Mouse (Mus musculus): ENCODE results near the gene Phf1. TPM values are rescaled to one million over a fixed set of nuclear protein-coding genes. Genes with fewer than 3 reads are reported as not detected.
A peak's percentile ranks its signal among the peaks of the same experiment; 100 is the strongest.

Gene Phf1
- polyA plus RNA-seq, 1 experiment = 10.9 TPM

DNA sequence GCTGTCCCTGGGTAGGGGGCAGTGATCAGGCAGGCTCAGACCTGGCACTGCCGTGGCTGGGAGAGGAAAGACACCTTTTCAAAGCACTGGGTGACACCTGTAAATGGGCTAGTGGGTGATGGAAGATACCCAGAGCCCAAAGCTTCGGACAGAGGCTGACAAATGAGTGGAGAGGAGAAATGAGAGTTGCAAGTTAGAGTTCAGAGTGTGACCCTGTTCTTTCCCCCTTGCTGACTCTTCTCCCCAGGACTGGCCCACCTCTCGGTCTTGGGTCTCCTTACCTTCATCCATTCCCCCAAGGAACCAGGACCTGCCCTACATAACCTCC is 7.1 kb downstream of the Phf1 start:
- peaks cover 6% of the 10 kb centered on the region; the same call in 1 of the 2 replicates for H3K4me1 ChIP-seq (ENCODE audit: control insufficient read depth, insufficient read depth, low read length)
- TF ChIP-seq CTCF (IDR thresholded peaks at IDR 0.05; ENCODE audit: borderline replicate concordance, insufficient read depth, low read length) = no peak
- H3K4me3 ChIP-seq (ENCODE audit: insufficient read depth, low read length) = peak overlapping the region; percentile 34
- peak overlapping the region; percentile 85 for H3K27ac ChIP-seq (ENCODE audit: insufficient read depth, low read length)

DNA sequence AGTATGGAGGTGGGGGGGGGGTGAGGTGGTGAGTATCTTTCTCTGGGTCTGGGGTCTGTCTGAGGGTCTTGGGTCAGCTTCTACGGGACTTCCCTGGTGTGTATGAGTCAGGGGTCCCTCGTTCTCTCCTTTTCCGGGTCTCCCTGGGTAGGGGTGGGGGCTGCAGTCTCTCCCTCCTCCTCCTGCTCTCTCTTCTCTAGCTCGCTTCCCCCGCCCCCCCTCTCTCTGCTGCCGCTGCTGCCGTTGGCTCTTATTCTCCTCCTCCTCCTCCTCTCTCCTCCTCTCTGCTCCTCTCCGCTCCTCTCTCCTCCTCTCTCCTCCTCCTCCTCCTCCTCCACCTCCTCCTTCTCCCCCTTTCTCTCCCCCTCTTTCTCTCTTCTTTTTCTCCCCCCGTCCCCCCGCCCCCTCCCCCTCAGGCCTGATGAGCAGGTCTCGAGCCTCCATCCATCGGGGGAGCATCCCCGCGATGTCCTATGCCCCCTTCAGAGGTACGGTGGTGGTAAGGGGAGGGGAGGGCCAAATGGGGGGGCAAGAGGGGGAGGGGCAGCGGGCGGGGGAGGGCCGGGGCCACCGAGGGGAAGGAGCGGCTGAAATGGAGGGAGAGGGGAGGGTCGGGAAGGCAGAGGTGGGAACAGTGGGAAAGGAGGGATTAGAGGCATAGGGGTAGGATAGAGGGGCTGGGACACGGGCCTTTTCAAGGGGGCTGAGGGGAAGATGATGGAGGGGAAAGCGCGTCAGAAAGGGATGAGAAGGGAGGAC is 8.4 kb downstream of the Phf1 start, which contains the start of gene Syngap1:
Syngap1 (plus strand) TSS at position 223 of the 759 bp plus-strand sequence.
- TF ChIP-seq CTCF (IDR thresholded peaks at IDR 0.05; ENCODE audit: borderline replicate concordance, insufficient read depth, low read length) (no peak), POLR2A (IDR thresholded peaks at IDR 0.05; ENCODE audit: low read depth, low read length) (peak; percentile 49; the same call in 1 of the 2 replicates)
- H3K4me3 ChIP-seq (ENCODE audit: insufficient read depth, low read length) = peak within 1 kb of the TSS; percentile 51
- H3K4me1 ChIP-seq (ENCODE audit: control insufficient read depth, insufficient read depth, low read length) = peaks cover 6% of the 10 kb centered on the region; the same call in 1 of the 2 replicates
- H3K27ac ChIP-seq (ENCODE audit: insufficient read depth, low read length) = peak within 1 kb of the TSS; percentile 85

DNA sequence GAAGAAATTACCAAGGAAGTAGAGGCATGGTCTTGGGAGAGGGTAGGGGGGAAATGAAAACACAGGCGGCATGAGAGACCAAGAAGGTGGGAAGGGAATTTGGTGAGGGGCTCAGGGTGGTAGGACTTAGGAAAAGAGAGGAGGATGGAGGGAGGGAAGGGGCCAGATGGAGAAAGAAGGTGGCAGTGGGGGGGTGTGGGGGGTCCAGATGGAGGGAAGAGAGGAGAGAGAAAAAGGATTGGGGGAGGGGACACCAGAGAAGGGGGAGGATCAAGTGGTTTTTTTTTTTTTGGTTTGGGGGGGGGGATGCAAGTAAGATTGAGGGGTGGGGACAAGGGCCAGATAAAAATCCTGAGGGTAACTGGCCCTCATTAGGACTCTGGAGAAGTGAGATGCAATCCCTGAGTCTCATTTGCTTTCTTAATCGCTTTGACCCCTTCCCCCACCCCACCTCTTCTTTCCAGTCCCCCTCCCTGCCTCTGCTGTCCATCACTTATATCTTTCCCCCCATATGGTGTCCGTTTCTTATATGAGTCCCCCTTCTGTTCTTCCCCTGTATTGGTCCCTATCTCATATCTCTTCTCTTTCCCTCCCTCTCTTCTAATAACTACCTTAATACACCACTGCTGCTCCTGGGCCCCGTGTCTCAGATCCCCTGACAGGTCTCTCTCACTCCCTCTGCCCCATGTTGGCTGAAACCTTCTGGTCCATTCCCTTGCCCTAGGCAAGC is 9.2 kb downstream of the Phf1 start:
- TF ChIP-seq POLR2A (IDR thresholded peaks at IDR 0.05; ENCODE audit: low read depth, low read length) (no peak), CTCF (IDR thresholded peaks at IDR 0.05; ENCODE audit: borderline replicate concordance, insufficient read depth, low read length) (no peak)
- H3K27ac ChIP-seq (ENCODE audit: insufficient read depth, low read length) = no peak overlapping the region
- peak overlapping the region; percentile 51 for H3K4me3 ChIP-seq (ENCODE audit: insufficient read depth, low read length)
- peaks cover 6% of the 10 kb centered on the region; the same call in 1 of the 2 replicates for H3K4me1 ChIP-seq (ENCODE audit: control insufficient read depth, insufficient read depth, low read length)

DNA sequence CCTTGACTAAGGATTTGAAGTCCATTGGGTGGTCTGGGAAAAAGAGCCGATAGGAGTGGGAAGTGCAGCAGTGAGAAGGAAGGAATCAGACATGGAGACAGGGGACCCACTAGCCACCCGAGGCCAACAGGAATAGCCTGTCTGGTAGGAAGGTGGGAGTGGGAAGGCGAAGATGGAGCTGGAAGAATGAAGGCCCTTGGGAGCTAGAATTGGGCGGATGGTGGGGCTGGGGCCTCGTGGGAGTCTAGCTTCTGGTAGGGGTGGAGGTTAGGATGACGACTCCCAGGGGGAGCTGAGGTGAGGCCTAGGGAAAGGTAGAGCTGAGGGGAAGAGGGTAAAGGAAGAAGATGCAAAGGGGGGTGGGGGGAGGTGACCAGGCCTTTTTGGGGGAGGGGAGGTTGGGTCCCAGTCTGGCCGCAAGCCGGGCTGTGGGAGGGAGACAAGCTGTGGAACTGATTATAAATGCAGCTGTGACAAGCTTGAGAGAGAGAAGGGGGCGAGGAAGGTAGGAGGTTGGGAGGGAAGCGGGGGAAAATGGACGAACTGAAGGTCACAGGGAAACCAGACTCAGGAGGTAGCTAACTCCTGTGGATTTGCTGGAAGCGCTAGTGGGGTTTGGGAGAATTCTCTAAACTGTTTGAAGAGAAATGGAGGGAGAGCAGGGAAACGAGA is 13.1 kb downstream of the Phf1 start:
- TF ChIP-seq CTCF (IDR thresholded peaks at IDR 0.05; ENCODE audit: borderline replicate concordance, insufficient read depth, low read length) (no peak), POLR2A (IDR thresholded peaks at IDR 0.05; ENCODE audit: low read depth, low read length) (no peak)
- H3K4me3 ChIP-seq (ENCODE audit: insufficient read depth, low read length) = peak overlapping the region; percentile 26
- 0 out of 2 replicates have a peak overlapping the region, but pooled peaks have one; percentile 14 for H3K27ac ChIP-seq (ENCODE audit: insufficient read depth, low read length)
- peaks cover 19% of the 10 kb centered on the region for H3K4me1 ChIP-seq (ENCODE audit: control insufficient read depth, insufficient read depth, low read length)

DNA sequence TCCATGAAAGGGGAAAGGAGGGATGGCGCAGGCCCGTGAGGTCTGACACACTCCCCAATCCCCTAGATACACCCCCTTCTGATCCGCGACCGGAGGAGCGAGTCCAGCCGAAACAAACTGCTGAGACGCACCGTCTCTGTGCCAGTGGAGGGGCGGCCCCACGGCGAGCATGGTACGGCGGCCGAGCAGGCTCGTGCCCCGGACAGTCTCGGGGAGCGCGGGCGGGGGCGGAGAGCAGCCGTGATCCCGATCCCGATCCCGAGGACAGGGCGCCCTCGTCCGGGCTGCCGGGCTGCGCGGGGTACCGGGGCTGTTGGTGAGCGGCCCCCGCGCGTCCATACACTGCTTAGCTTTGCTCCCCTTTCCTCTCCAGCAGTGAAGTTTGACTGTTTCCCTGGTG is 13.7 kb downstream of the Phf1 start:
- peak overlapping the region; percentile 41; the same call in 1 of the 2 replicates for H3K27ac ChIP-seq (ENCODE audit: insufficient read depth, low read length)
- peak overlapping the region; percentile 26 for H3K4me3 ChIP-seq (ENCODE audit: insufficient read depth, low read length)
- peaks cover 19% of the 10 kb centered on the region for H3K4me1 ChIP-seq (ENCODE audit: control insufficient read depth, insufficient read depth, low read length)
- TF ChIP-seq CTCF (IDR thresholded peaks at IDR 0.05; ENCODE audit: borderline replicate concordance, insufficient read depth, low read length) (no peak), POLR2A (IDR thresholded peaks at IDR 0.05; ENCODE audit: low read depth, low read length) (peak; percentile 54)

DNA sequence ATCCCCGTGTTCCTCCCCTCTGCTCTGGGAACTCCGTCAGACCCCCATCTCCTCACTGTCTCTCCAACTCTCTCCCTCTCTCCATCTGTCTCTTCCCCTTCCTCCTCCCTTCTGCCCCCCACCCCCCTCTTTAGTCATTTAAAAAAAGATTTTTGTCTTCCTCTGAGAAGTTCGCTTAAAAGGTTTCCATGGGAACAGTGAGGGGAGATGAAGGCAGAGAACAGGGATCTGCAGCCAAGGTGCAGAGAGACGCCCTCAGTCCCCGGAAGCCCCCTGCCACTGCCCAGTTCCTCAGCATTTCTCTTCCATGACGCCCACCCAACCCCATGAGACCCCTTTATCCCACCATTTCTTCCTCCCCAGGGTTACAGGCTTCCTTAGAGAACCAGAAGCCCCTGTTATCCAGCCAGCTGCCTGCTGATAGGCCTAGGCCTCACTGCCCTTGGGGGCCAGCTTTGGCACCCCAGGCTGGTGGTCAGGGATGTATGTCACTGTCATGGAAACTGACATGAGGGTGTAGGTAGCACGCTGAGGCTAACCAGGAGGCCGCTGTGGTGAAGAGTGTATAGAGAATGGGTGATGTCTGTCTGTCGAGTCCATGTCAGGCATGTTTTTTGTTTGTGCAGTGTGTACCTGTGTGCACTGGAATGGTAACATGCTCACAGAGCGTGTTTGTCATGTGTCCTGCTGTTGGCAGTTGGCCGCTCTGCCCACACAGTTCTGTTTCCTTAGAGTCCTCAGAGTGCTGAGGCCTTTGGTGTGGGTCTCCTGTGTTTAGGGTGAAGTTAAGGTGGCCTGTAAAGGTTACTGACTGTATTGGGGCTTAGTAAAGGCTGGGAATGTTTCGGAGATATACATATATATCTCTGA is 14.6 kb downstream of the Phf1 start:
- peak overlapping the region; percentile 41; the same call in 1 of the 2 replicates for H3K27ac ChIP-seq (ENCODE audit: insufficient read depth, low read length)
- no peak overlapping the region for H3K4me3 ChIP-seq (ENCODE audit: insufficient read depth, low read length)
- TF ChIP-seq CTCF (IDR thresholded peaks at IDR 0.05; ENCODE audit: borderline replicate concordance, insufficient read depth, low read length) (no peak), POLR2A (IDR thresholded peaks at IDR 0.05; ENCODE audit: low read depth, low read length) (no peak)
- peaks cover 16% of the 10 kb centered on the region for H3K4me1 ChIP-seq (ENCODE audit: control insufficient read depth, insufficient read depth, low read length)

DNA sequence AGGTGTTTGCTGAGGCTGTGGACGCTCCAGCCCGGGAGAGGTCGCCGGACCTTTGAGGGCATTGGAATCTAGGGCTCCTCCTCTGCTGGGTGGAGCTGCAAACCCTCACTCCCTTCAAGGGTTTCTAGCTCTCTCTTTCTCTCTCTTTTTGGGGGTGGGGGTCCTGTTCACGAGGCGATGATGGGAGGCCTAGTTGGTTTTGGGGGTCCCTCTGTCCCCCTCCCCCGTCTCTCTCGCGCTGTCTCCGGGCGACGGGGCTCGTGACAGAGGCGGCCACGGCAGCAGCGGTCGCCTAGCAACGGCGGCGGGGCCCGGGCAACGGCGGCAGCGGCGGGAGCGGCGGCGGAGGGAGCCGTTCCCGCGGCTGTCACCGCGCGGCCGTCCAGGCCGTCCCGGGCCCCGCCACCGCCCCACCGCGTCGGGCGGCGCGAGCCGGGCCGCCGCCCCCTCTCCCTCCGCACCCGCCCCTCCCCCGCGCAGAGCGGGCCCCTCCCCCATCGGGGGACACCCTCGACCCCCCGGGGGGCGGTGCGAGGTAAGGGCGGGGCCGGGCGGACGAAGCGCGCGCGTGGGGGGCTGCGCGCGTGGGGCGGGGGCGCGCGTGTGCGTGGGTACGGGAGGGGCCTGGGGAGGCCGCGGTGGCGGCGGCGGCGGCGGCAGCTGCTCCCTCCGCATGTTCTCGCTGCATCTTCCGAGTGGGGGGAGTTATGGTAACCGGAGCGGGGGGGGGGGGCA is 15.6 kb downstream of the Phf1 start:
- TF ChIP-seq CTCF (IDR thresholded peaks at IDR 0.05; ENCODE audit: borderline replicate concordance, insufficient read depth, low read length) = no peak
- TF ChIP-seq POLR2A (IDR thresholded peaks at IDR 0.05; ENCODE audit: low read depth, low read length) = 0 out of 2 replicates have a peak, but pooled peaks have one; percentile 13
- Histone ChIP-seq H3K4me3 (ENCODE audit: insufficient read depth, low read length) (peak overlapping the region; percentile 84), H3K4me1 (ENCODE audit: control insufficient read depth, insufficient read depth, low read length) (peaks cover 20% of the 10 kb centered on the region), H3K27ac (ENCODE audit: insufficient read depth, low read length) (peak overlapping the region; percentile 45; the same call in 1 of the 2 replicates)

DNA sequence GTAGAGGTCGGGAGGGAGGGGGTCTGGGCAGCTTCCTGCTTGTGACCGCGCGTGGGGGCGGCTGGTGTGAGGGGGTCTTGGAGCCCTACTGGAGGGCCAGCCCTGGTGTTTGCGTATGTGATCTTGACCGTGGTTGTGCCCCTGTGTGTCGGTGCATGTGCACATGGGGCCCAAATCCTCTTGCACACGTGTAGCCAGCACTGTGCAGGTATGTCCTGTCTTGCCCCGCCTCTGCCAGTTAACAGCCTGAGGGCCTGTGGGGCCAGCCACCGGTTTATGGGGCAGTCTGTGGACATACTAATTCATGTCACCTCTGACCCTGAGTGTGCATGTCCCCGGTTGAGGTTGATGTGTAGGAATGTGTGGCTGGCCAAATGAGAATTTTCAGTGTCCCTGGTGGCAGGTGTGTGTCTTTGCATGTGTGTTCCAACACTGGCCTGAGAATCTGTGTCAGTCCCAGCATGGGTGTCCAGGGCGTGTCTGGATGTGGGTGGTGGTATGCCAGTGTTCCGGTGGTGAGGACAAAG is 16.3 kb downstream of the Phf1 start:
- H3K4me3 ChIP-seq (ENCODE audit: insufficient read depth, low read length) = peak overlapping the region; percentile 3
- no peak for TF ChIP-seq POLR2A (IDR thresholded peaks at IDR 0.05; ENCODE audit: low read depth, low read length)
- no peak overlapping the region for H3K27ac ChIP-seq (ENCODE audit: insufficient read depth, low read length)
- H3K4me1 ChIP-seq (ENCODE audit: control insufficient read depth, insufficient read depth, low read length) = peaks cover 23% of the 10 kb centered on the region
